Mouse (Mus musculus) lung, postnatal 0 days (tissue): ENCODE results near the gene Cytip. TPM values are rescaled to one million over a fixed set of nuclear protein-coding genes. Genes with fewer than 3 reads are reported as not detected.
A peak's percentile ranks its signal among the peaks of the same experiment; 100 is the strongest.

Experiments used
- ATAC-seq: fragments of 200-750 bp; cut with Nextera tagmentation; 2 replicates; pipeline ENCODE4 v1.8.0; 2017; ENCODE audit warnings: moderate library complexity
- DNase-seq: peaks from one replicate; pipeline ENCODE4 v3.0.0-alpha.2; 2016; ENCODE audit warnings: low spot score
- H3K27ac ChIP-seq: fragments of 300-500 bp; sonication (generic); 2 replicates; pipeline ENCODE4 v1.5.1; 2014; ENCODE audit warnings: antibody characterized with exemption, mild to moderate bottlenecking, low read length, mixed read lengths
- H3K27me3 ChIP-seq: fragments of 300-500 bp; sonication (generic); replicated peaks from 2 replicates; pipeline ENCODE4 v1.6.1; 2014; ENCODE audit warnings: low read length, mixed read lengths; ENCODE audit not compliant: insufficient read depth
- H3K36me3 ChIP-seq: fragments of 300-500 bp; sonication (generic); 2 replicates; pipeline ENCODE4 v1.6.1; 2014; ENCODE audit warnings: low read length, mixed read lengths; ENCODE audit not compliant: insufficient read depth
- H3K4me1 ChIP-seq: fragments of 300-500 bp; sonication (generic); 2 replicates; pipeline ENCODE4 v1.6.1; 2014; ENCODE audit warnings: antibody characterized with exemption, low read depth, low read length, mixed read lengths; ENCODE audit not compliant: insufficient read depth
- H3K4me2 ChIP-seq: fragments of 300-500 bp; sonication (generic); replicated peaks from 2 replicates; pipeline ENCODE4 v1.6.1; 2014; ENCODE audit warnings: low read depth, mild to moderate bottlenecking, low read length, moderate library complexity, mixed read lengths
- H3K4me3 ChIP-seq: fragments of 300-500 bp; sonication (generic); 2 replicates; pipeline ENCODE4 v1.5.1; 2014; ENCODE audit warnings: low read depth, low read length
- H3K9ac ChIP-seq: fragments of 300-500 bp; sonication (generic); replicated peaks from 2 replicates; pipeline ENCODE4 v1.6.1; 2014; ENCODE audit warnings: low read depth, mild to moderate bottlenecking
- H3K9me3 ChIP-seq: fragments of 300-500 bp; sonication (generic); 2 replicates; pipeline ENCODE4 v1.6.1; 2016; ENCODE audit warnings: low read length, mixed read lengths
- CTCF ChIP-seq: IDR thresholded peaks from 2 replicates; pipeline ENCODE4 v1.5.1; 2016; ENCODE audit warnings: antibody characterized with exemption, mild to moderate bottlenecking
- EP300 ChIP-seq: IDR thresholded peaks from 2 replicates; pipeline ENCODE4 v1.6.1; 2016; ENCODE audit warnings: antibody characterized with exemption, mild to moderate bottlenecking, control low read depth
- WGBS: fragments of 180-500 bp; shearing (Covaris S2); extraction: QIAGEN DNeasy Blood & Tissue Kit; methylation state at CpG from one replicate; pipeline ENCODE4 v1.1.7; 2014; 5-methylcytosine and 5-hydroxymethylcytosine counted together
- polyA plus RNA-seq: library from polyadenylated mRNA; unstranded; fragments of >200 nt; fragmentation: Nextera tagmentation; extraction: Ambion mirVana; gene quantifications from 2 replicates; pipeline ENCODE4 v1.2.1, GENCODE M21; 2015

Gene Cytip
- polyA plus RNA-seq, 1 experiment from 2014 or later: 19.0 TPM

- Histone ChIP-seq H3K27me3 (no peaks in the 10 kb centered on the region), H3K9me3 (no peaks in the 10 kb centered on the region), H3K4me3 (no peak overlapping the region), H3K4me2 (no peak overlapping the region), H3K9ac (no peak overlapping the region), H3K4me1 (0 out of 2 replicates have a peak, but pooled peaks cover 5% of the 10 kb centered on the region), H3K27ac (no peak overlapping the region), H3K36me3 (no peaks in the 10 kb centered on the region)
- DNase-seq (no peak), ATAC-seq (no peak)
- no peak for TF ChIP-seq EP300
- TF ChIP-seq CTCF: no peak
- 77% methylated on average over 5 of the region's 5 CpGs for WGBS
Measured at GRCm38 (mm10) chr2:58192160-58192559, 3.2 kb downstream of the Cytip start.

GRCm38 (mm10) chr2:58189501-58189900 lies 5.8 kb downstream of the Cytip start:
- H3K9ac ChIP-seq: no peak overlapping the region
- no peak for TF ChIP-seq EP300
- no peak for TF ChIP-seq CTCF
- DNase-seq: no peak
- H3K36me3 ChIP-seq: no peaks in the 10 kb centered on the region
- no peaks in the 10 kb centered on the region for H3K27me3 ChIP-seq
- no peaks in the 10 kb centered on the region for H3K9me3 ChIP-seq
- no peak overlapping the region for H3K27ac ChIP-seq
- H3K4me1 ChIP-seq: no peaks in the 10 kb centered on the region
- no peak overlapping the region for H3K4me3 ChIP-seq
- 57% methylated on average over 4 of the region's 4 CpGs for WGBS
- no peak for ATAC-seq
- no peak overlapping the region for H3K4me2 ChIP-seq

GRCm38 (mm10) chr2:58188903-58189302 lies 6.4 kb downstream of the Cytip start:
- Histone ChIP-seq H3K36me3 (no peaks in the 10 kb centered on the region), H3K27me3 (no peaks in the 10 kb centered on the region), H3K9ac (no peak overlapping the region), H3K4me2 (no peak overlapping the region), H3K9me3 (no peaks in the 10 kb centered on the region), H3K4me3 (no peak overlapping the region), H3K4me1 (no peaks in the 10 kb centered on the region), H3K27ac (no peak overlapping the region)
- WGBS: 23% methylated on average over 1 of the region's 1 CpGs
- TF ChIP-seq EP300 (no peak), CTCF (peak; percentile 64)
- ATAC-seq: no peak
- DNase-seq: peak; percentile 46

- TF ChIP-seq CTCF: no peak
- no peak; the same call in 1 of the 2 replicates for TF ChIP-seq EP300
- WGBS: 53% methylated on average over 8 of the region's 8 CpGs
- DNase-seq (no peak), ATAC-seq (no peak)
- Histone ChIP-seq H3K4me3 (no peak overlapping the region), H3K36me3 (no peaks in the 10 kb centered on the region), H3K4me2 (no peak overlapping the region), H3K9me3 (no peaks in the 10 kb centered on the region), H3K27ac (no peak overlapping the region), H3K27me3 (no peaks in the 10 kb centered on the region), H3K9ac (no peak overlapping the region), H3K4me1 (no peaks in the 10 kb centered on the region)
Measured at GRCm38 (mm10) chr2:58187310-58188051, 7.9 kb downstream of the Cytip start.

- TF ChIP-seq CTCF (no peak), EP300 (no peak)
- Histone ChIP-seq H3K4me2 (no peak overlapping the region), H3K36me3 (no peaks in the 10 kb centered on the region), H3K4me1 (no peaks in the 10 kb centered on the region), H3K9ac (no peak overlapping the region), H3K27me3 (no peaks in the 10 kb centered on the region), H3K9me3 (no peaks in the 10 kb centered on the region), H3K27ac (no peak overlapping the region), H3K4me3 (no peak overlapping the region)
- DNase-seq: no peak
- ATAC-seq: no peak
- 72% methylated on average over 2 of the region's 2 CpGs for WGBS
Measured at GRCm38 (mm10) chr2:58184197-58184596, 11.1 kb downstream of the Cytip start.

- Histone ChIP-seq H3K4me2 (no peak overlapping the region), H3K4me3 (no peak overlapping the region), H3K4me1 (no peaks in the 10 kb centered on the region), H3K27me3 (no peaks in the 10 kb centered on the region), H3K27ac (no peak overlapping the region), H3K36me3 (no peaks in the 10 kb centered on the region), H3K9ac (no peak overlapping the region), H3K9me3 (no peaks in the 10 kb centered on the region)
- peak; percentile 48; the same call in 1 of the 2 replicates for TF ChIP-seq EP300
- no peak for TF ChIP-seq CTCF
- no peak for ATAC-seq
- DNase-seq: peak; percentile 49
- WGBS: 67% methylated on average over 2 of the region's 2 CpGs
Measured at GRCm38 (mm10) chr2:58183658-58184057, 11.7 kb downstream of the Cytip start.
